Mouse (Mus musculus) embryonic facial prominence, embryonic 14.5 days (tissue): ENCODE measurements at regions not wholly inside any gene's neighbourhood (a gene's known extent, or its start where the extent isn't known, plus 50 kb on each side); places are given as distances from the start of the nearest gene placed in this dataset.

ENCODE experiments used
- ATAC-seq: fragments of 200-750 bp; cut with Nextera tagmentation; 2 replicates; pipeline ENCODE4 v1.8.0; 2017; ENCODE audit warnings: low read depth, moderate number of reproducible peaks, moderate TSS enrichment
- DNase-seq: peaks from one replicate; pipeline ENCODE4 v3.0.0-alpha.2; 2015; ENCODE audit warnings: low spot score
- H3K27ac ChIP-seq: fragments of 300-500 bp; sonication (generic); replicated peaks from 2 replicates; pipeline ENCODE4 v1.5.1; 2014; ENCODE audit warnings: low read depth, mild to moderate bottlenecking, low read length, moderate library complexity
- H3K27me3 ChIP-seq: fragments of 300-500 bp; sonication (generic); replicated peaks from 2 replicates; pipeline ENCODE4 v1.6.1; 2014; ENCODE audit warnings: low read length; ENCODE audit not compliant: control insufficient read depth, insufficient read depth
- H3K36me3 ChIP-seq: fragments of 300-500 bp; sonication (generic); 2 replicates; pipeline ENCODE4 v1.6.1; 2014; ENCODE audit warnings: low read length, mixed read lengths; ENCODE audit not compliant: control insufficient read depth, insufficient read depth
- H3K4me1 ChIP-seq: fragments of 300-500 bp; sonication (generic); 2 replicates; pipeline ENCODE4 v1.6.1; 2014; ENCODE audit warnings: antibody characterized with exemption, low read length; ENCODE audit not compliant: control insufficient read depth, insufficient read depth
- H3K4me2 ChIP-seq: fragments of 300-500 bp; sonication (generic); 2 replicates; pipeline ENCODE4 v1.6.1; 2014; ENCODE audit warnings: low read depth, mild to moderate bottlenecking, low read length, moderate library complexity, mixed read lengths
- H3K4me3 ChIP-seq: fragments of 300-500 bp; sonication (generic); 2 replicates; pipeline ENCODE4 v1.5.1; 2014; ENCODE audit warnings: low read depth, mild to moderate bottlenecking, low read length
- H3K9ac ChIP-seq: fragments of 300-500 bp; sonication (generic); 2 replicates; pipeline ENCODE4 v1.6.1; 2014; ENCODE audit warnings: low read depth, mild to moderate bottlenecking, low read length, moderate library complexity, mixed read lengths
- H3K9me3 ChIP-seq: fragments of 300-500 bp; sonication (generic); 2 replicates; pipeline ENCODE4 v1.6.1; 2016; ENCODE audit warnings: low read length; ENCODE audit not compliant: control insufficient read depth
- WGBS: fragments of 180-500 bp; shearing (Covaris S2); extraction: QIAGEN DNeasy Blood & Tissue Kit; methylation state at CpG from one replicate; pipeline ENCODE4 v1.1.7; 2014; 5-methylcytosine and 5-hydroxymethylcytosine counted together

DNA sequence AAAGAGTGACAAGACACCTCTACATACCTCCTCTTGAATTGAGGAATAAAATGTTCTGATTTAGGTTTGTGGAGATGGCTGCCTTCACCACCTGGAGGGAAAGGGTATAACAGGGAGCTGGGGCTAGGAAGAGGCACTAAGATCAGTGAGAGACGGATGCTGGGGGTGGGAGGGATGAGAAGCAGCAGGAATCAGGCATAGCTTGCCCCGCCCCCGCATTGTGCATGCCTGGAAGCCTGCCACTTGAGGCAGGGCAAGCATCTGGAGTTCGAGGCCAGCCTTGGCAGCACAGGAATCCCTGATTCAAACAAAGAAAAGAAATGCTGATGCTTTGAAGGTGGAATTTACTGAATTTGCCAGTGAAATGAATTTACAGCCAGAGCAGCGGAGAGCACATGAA, 63.6 kb upstream of the Syt13 start:
- Histone ChIP-seq H3K9ac (no peak overlapping the region), H3K4me2 (no peak overlapping the region), H3K27me3 (no peaks in the 10 kb centered on the region), H3K4me1 (no peaks in the 10 kb centered on the region; the same call in 1 of the 2 replicates), H3K9me3 (no peaks in the 10 kb centered on the region), H3K36me3 (no peaks in the 10 kb centered on the region), H3K27ac (no peak overlapping the region), H3K4me3 (no peak overlapping the region)
- no peak for ATAC-seq
- WGBS, result 41% methylated on average over 5 of the region's 5 CpGs
- no peak for DNase-seq

GRCm38 (mm10) chr2:92853175-92853574, 61.7 kb upstream of the Syt13 start:
- Histone ChIP-seq H3K36me3 (no peaks in the 10 kb centered on the region), H3K27ac (no peak overlapping the region), H3K4me2 (no peak overlapping the region), H3K9me3 (no peaks in the 10 kb centered on the region), H3K4me1 (no peaks in the 10 kb centered on the region; the same call in 1 of the 2 replicates), H3K4me3 (no peak overlapping the region), H3K9ac (no peak overlapping the region), H3K27me3 (no peaks in the 10 kb centered on the region)
- ATAC-seq (no peak), DNase-seq (no peak)
- 78% methylated on average over 3 of the region's 3 CpGs for WGBS

GRCm38 (mm10) chr2:92854331-92854730, 60.6 kb upstream of the Syt13 start:
- no peak for DNase-seq
- no peak overlapping the region for H3K4me2 ChIP-seq
- WGBS, result 53% methylated on average over 4 of the region's 4 CpGs
- H3K27me3 ChIP-seq, result no peaks in the 10 kb centered on the region
- no peak overlapping the region for H3K27ac ChIP-seq
- no peak overlapping the region for H3K4me3 ChIP-seq
- H3K9me3 ChIP-seq, result no peaks in the 10 kb centered on the region
- no peak for ATAC-seq
- no peaks in the 10 kb centered on the region for H3K36me3 ChIP-seq
- no peaks in the 10 kb centered on the region; the same call in 1 of the 2 replicates for H3K4me1 ChIP-seq
- no peak overlapping the region for H3K9ac ChIP-seq

DNA sequence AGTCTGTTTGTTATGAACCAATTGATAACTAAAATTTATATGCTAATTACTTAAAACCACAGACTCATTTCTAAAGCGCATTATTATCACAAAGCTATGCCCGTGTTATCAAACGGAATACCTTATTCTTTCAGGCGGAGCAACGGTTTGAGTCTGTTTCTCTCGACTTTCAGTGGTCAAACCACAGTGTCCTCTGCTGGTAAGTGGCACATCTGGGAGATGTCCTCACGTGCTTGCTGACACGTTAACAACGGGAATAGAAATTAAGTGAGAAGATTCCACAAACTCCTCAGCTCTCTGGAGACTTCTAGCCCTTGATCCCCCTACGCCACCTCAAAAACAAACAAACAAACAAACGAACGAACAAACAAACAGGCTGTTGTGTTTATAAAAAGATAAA, 58.9 kb upstream of the Syt13 start:
- H3K27ac ChIP-seq, result no peak overlapping the region
- no peaks in the 10 kb centered on the region for H3K36me3 ChIP-seq
- H3K4me3 ChIP-seq, result no peak overlapping the region
- no peak overlapping the region for H3K4me2 ChIP-seq
- no peak for ATAC-seq
- H3K9me3 ChIP-seq, result no peaks in the 10 kb centered on the region
- H3K27me3 ChIP-seq, result no peaks in the 10 kb centered on the region
- peaks cover 5% of the 10 kb centered on the region; the same call in 1 of the 2 replicates for H3K4me1 ChIP-seq
- 79% methylated on average over 12 of the region's 12 CpGs for WGBS
- H3K9ac ChIP-seq, result no peak overlapping the region
- DNase-seq, result no peak

DNA sequence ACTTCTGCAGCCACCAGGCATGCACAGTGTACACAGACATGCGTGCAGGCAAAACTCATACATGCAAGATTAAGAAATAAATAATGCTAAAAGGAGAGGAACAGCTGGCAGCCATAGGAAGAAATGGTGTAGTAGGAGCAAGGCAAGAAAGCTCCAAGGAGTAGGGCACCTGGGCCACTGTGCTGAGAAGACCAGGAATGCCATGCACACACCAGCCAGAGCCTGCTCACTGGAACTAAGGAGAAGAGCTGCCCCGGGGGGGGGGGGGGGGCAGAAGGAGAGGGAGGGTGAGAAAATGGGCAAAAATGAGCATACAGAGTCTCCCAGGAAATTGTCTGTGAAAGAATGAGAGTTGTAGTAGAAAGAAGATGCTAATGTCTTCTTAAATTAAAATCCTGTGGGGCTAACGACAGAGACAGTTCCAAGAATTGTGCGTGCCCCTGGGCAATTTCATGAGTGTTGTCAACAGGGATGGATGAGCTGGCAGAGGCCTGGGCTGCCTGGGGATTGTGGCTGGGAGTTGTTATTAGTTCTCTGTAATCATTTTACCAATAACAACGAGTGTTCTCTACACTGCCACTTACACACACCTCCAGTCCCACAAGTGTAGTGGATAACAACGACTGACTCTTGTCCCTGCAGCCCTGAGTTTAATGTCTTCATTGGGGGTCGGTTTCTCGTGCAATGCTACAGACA, 54.2 kb upstream of the Syt13 start:
- H3K36me3 ChIP-seq, result no peaks in the 10 kb centered on the region

More for the DNA sequence above, 54.2 kb upstream of the Syt13 start:
- Histone ChIP-seq H3K9ac (no peak overlapping the region), H3K27ac (no peak overlapping the region), H3K9me3 (no peaks in the 10 kb centered on the region), H3K4me2 (no peak overlapping the region), H3K4me3 (no peak overlapping the region), H3K27me3 (no peaks in the 10 kb centered on the region), H3K4me1 (peaks cover 5% of the 10 kb centered on the region; the same call in 1 of the 2 replicates)
- DNase-seq (no peak), ATAC-seq (no peak)
- WGBS, result 59% methylated on average over 7 of the region's 8 CpGs
